Mouse (Mus musculus) liver, adult 2 months (tissue): ENCODE measurements around the gene Mybpc3.

Source experiments
- CTCF ChIP-seq: fragments of 200-500 bp; IDR thresholded peaks from 2 replicates; pipeline ENCODE4 v1.5.1; 2011; ENCODE audit warnings: low read depth, low read length, control low read depth
- POLR2A ChIP-seq: fragments of 200-500 bp; IDR thresholded peaks from 2 replicates; pipeline ENCODE4 v1.6.1; 2011; ENCODE audit warnings: low read length, control low read depth; ENCODE audit not compliant: insufficient read depth; ENCODE audit errors: extremely low read depth

DNA sequence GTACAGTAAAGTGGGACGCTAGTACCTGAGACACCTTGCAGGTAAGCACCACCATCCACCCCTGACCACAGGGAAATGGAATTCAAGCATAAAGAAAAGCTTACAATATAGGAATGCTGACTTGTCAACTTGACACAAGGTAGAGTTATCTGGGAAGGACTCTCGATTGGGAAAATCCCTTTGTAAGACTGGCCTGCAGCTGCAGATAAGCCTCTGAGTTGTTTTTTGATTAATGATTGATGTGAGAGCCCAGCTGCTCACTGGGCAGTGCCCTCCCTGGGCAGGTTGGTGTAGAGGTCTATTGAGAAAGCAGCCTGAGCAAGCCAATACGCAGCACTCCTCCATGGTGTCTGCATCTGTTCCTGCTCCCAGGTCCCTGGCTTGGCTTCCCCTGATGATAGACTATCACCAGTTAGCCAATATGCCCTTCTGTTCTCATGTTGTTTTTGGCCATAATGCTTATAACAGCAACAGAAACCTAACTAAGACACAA, 35.0 kb downstream of the Mybpc3 start:
- no peak for TF ChIP-seq POLR2A
- no peak for TF ChIP-seq CTCF
